ENCODE assay signal across 12 mouse cellular contexts in genomic region chr11:121545398-121546034, GRCm38 (mm10). TPM values are rescaled to one million over a fixed set of nuclear protein-coding genes. Genes with fewer than 3 reads are reported as not detected.
DNase-seq lines count a peak whose midpoint lies in the region; ATAC-seq and TF ChIP-seq lines count a peak whose summit lies in the region.
"Had no signal": no experiment of that assay in that cellular context is flagged by ENCODE, and none has a peak within 500 bp of the region (broad histone marks: within the 10 kb centered on the region; RNA-seq: fewer than 3 reads in every experiment).

No protein-coding gene starts in this region.

- no peaks in the 10 kb centered on the region for H3K9me3 ChIP-seq in embryonic facial prominence, embryonic 13.5 days
- H3K9me3 ChIP-seq in embryonic facial prominence, embryonic 10.5 days, result no peaks in the 10 kb centered on the region
- H3K9me3 ChIP-seq in lung, embryonic 15.5 days, result no peaks in the 10 kb centered on the region
- no peaks in the 10 kb centered on the region for H3K9me3 ChIP-seq in limb, embryonic 14.5 days (ENCODE audit: control insufficient read depth, low read length)
- H3K9me3 ChIP-seq in stomach, embryonic 16.5 days (replicated peaks; ENCODE audit: control insufficient read depth, low read length), result no peaks in the 10 kb centered on the region
- H3K9me3 ChIP-seq: heart, embryonic 12.5 days; hindbrain, embryonic 10.5 days; midbrain, embryonic 12.5 days had no signal

- no peak for TF ChIP-seq POLR2A in limb, embryonic 14.5 days (IDR thresholded peaks at IDR 0.05; ENCODE audit: borderline replicate concordance, extremely low read depth, insufficient read depth, insufficient read length)

- H3K9ac ChIP-seq in embryonic facial prominence, embryonic 13.5 days, result no peak overlapping the region
- no peak overlapping the region for H3K9ac ChIP-seq in lung, embryonic 15.5 days
- H3K9ac ChIP-seq in limb, embryonic 14.5 days (ENCODE audit: low read depth, low read length, severe bottlenecking), result no peak overlapping the region
- 0 out of 2 replicates have a peak overlapping the region, but pooled peaks have one; percentile 29 for H3K9ac ChIP-seq in stomach, embryonic 16.5 days (ENCODE audit: low read length)
- H3K9ac ChIP-seq: heart, embryonic 12.5 days; midbrain, embryonic 12.5 days had no signal

- peaks cover 44% of the 10 kb centered on the region for H3K4me1 ChIP-seq in embryonic facial prominence, embryonic 13.5 days
- peaks cover 32% of the 10 kb centered on the region for H3K4me1 ChIP-seq in embryonic facial prominence, embryonic 10.5 days
- H3K4me1 ChIP-seq in lung, embryonic 15.5 days, result peaks cover 30% of the 10 kb centered on the region
- H3K4me1 ChIP-seq in limb, embryonic 14.5 days (ENCODE audit: control insufficient read depth, insufficient read depth, low read length), result peaks cover 29% of the 10 kb centered on the region
- peaks cover 40% of the 10 kb centered on the region for H3K4me1 ChIP-seq in stomach, embryonic 16.5 days (ENCODE audit: control insufficient read depth, insufficient read depth, low read length)

- H3K4me2 ChIP-seq in embryonic facial prominence, embryonic 13.5 days, result no peak overlapping the region
- H3K4me2 ChIP-seq in lung, embryonic 15.5 days, result no peak overlapping the region
- no peak overlapping the region for H3K4me2 ChIP-seq in limb, embryonic 14.5 days (replicated peaks; ENCODE audit: low read depth, low read length, severe bottlenecking)
- H3K4me2 ChIP-seq in stomach, embryonic 16.5 days (ENCODE audit: low read depth, low read length), result no peak overlapping the region
- H3K4me2 ChIP-seq: heart, embryonic 12.5 days; midbrain, embryonic 12.5 days had no signal

- 0 out of 2 replicates have a peak, but pooled peaks have one; percentile 38 for ATAC-seq in embryonic facial prominence, embryonic 13.5 days (ENCODE audit: insufficient number of reproducible peaks, insufficient read depth, low FRiP score, low TSS enrichment, low read depth)
- ATAC-seq in lung, embryonic 15.5 days (ENCODE audit: borderline replicate concordance, extremely low read depth, low FRiP score, low TSS enrichment), result no peak
- no peak for ATAC-seq in limb, embryonic 14.5 days (ENCODE audit: low FRiP score, low read depth)
- no peak for ATAC-seq in stomach, embryonic 16.5 days (ENCODE audit: insufficient read depth, low FRiP score)

- H3K36me3 ChIP-seq in embryonic facial prominence, embryonic 13.5 days, result peaks cover 17% of the 10 kb centered on the region; the same call in 1 of the 2 replicates
- peaks cover 30% of the 10 kb centered on the region for H3K36me3 ChIP-seq in embryonic facial prominence, embryonic 10.5 days (replicated peaks)
- no peaks in the 10 kb centered on the region for H3K36me3 ChIP-seq in lung, embryonic 15.5 days
- H3K36me3 ChIP-seq in limb, embryonic 14.5 days (ENCODE audit: control insufficient read depth, insufficient read depth, low read length), result peaks cover 10% of the 10 kb centered on the region
- no peaks in the 10 kb centered on the region for H3K36me3 ChIP-seq in stomach, embryonic 16.5 days (ENCODE audit: control insufficient read depth, insufficient read depth, low read length)

- WGBS in embryonic facial prominence, embryonic 13.5 days, result 62% methylated on average over 3 of the region's 3 CpGs
- 90% methylated on average over 3 of the region's 3 CpGs for WGBS in embryonic facial prominence, embryonic 10.5 days
- 63% methylated on average over 3 of the region's 3 CpGs for WGBS in lung, embryonic 15.5 days
- WGBS in limb, embryonic 14.5 days, result 54% methylated on average over 3 of the region's 3 CpGs
- WGBS in stomach, embryonic 16.5 days, result 51% methylated on average over 3 of the region's 3 CpGs

- no peaks in the 10 kb centered on the region for H3K27me3 ChIP-seq in embryonic facial prominence, embryonic 13.5 days
- H3K27me3 ChIP-seq in embryonic facial prominence, embryonic 10.5 days (replicated peaks; ENCODE audit: low read depth, poor library complexity, severe bottlenecking), result no peaks in the 10 kb centered on the region
- no peaks in the 10 kb centered on the region for H3K27me3 ChIP-seq in lung, embryonic 15.5 days
- H3K27me3 ChIP-seq in limb, embryonic 14.5 days (ENCODE audit: control insufficient read depth, insufficient read depth, low read length), result no peaks in the 10 kb centered on the region
- H3K27me3 ChIP-seq in stomach, embryonic 16.5 days (ENCODE audit: control insufficient read depth, insufficient read depth, low read length), result no peaks in the 10 kb centered on the region
- H3K27me3 ChIP-seq: heart, embryonic 12.5 days; midbrain, embryonic 12.5 days had no signal

- H3K27ac ChIP-seq in embryonic facial prominence, embryonic 13.5 days, result peak overlapping the region; percentile 86
- no peak overlapping the region for H3K27ac ChIP-seq in embryonic facial prominence, embryonic 10.5 days (replicated peaks)
- peak overlapping the region; percentile 87; the same call in 1 of the 2 replicates for H3K27ac ChIP-seq in lung, embryonic 15.5 days
- peak overlapping the region; percentile 49; the same call in 1 of the 2 replicates for H3K27ac ChIP-seq in limb, embryonic 14.5 days (replicated peaks; ENCODE audit: low read depth, low read length)
- H3K27ac ChIP-seq in stomach, embryonic 16.5 days (ENCODE audit: low read length), result peak overlapping the region; percentile 95
- H3K27ac ChIP-seq: hindbrain, embryonic 10.5 days; midbrain, embryonic 12.5 days had no signal

- DNase-seq in embryonic facial prominence, embryonic 10.5 days (ENCODE audit: low spot score), result no peak
- no peak for DNase-seq in lung, postnatal 10 days
- DNase-seq in limb, embryonic 14.5 days (ENCODE audit: low spot score), result no peak
- DNase-seq in right cerebral cortex, adult 18-20 months, result no peak
- no peak for DNase-seq in right cerebral cortex, postnatal 10 days (ENCODE audit: low spot score in 2 of 2)
- DNase-seq: kidney, adult 11 months had no signal

- no peak overlapping the region for H3K4me3 ChIP-seq in embryonic facial prominence, embryonic 13.5 days
- no peak overlapping the region for H3K4me3 ChIP-seq in embryonic facial prominence, embryonic 10.5 days
- no peak overlapping the region for H3K4me3 ChIP-seq in lung, embryonic 15.5 days
- no peak overlapping the region for H3K4me3 ChIP-seq in limb, embryonic 14.5 days (replicated peaks; ENCODE audit: low read length)
- H3K4me3 ChIP-seq in stomach, embryonic 16.5 days (replicated peaks; ENCODE audit: low read length), result no peak overlapping the region
- H3K4me3 ChIP-seq: heart, embryonic 12.5 days; hindbrain, embryonic 10.5 days; midbrain, embryonic 12.5 days had no signal

RNA-seq across cellular contexts. Expression of gene Zfp750, which starts 26.4 kb away (rescaled TPM):
- polyA plus RNA-seq in embryonic facial prominence, embryonic 13.5 days (2015; fragmentation: Nextera tagmentation; extraction: Ambion mirVana), result 8.4 and 9.1 TPM in 2 replicates
- polyA plus RNA-seq in embryonic facial prominence, embryonic 10.5 days (2016; fragmentation: Nextera tagmentation; extraction: Ambion mirVana), result 0.73 and 0.91 TPM in 2 replicates
- polyA plus RNA-seq in lung, embryonic 15.5 days (2015; fragmentation: Nextera tagmentation; extraction: Ambion mirVana), result 0.49 and 0.61 TPM in 2 replicates
- 10.7 and 12.8 TPM in 2 replicates for polyA plus RNA-seq in limb, embryonic 14.5 days (2012; rRNA removed)
- polyA plus RNA-seq in limb, embryonic 14.5 days (2014; fragmentation: Nextera tagmentation; extraction: Ambion mirVana), result 19.7 and 24.0 TPM in 2 replicates
- 18.3 and 25.8 TPM in 2 replicates for polyA plus RNA-seq in stomach, embryonic 16.5 days (2015; fragmentation: Nextera tagmentation; extraction: Ambion mirVana)
